Mouse (Mus musculus) R1 (cell line): ENCODE results near the gene Cenpx.

Experiments
- DNase-seq: peaks from one replicate; pipeline ENCODE4 v3.0.0-alpha.2; 2018; ENCODE audit warnings: low read depth, low spot score

Cenpx gene

DNA sequence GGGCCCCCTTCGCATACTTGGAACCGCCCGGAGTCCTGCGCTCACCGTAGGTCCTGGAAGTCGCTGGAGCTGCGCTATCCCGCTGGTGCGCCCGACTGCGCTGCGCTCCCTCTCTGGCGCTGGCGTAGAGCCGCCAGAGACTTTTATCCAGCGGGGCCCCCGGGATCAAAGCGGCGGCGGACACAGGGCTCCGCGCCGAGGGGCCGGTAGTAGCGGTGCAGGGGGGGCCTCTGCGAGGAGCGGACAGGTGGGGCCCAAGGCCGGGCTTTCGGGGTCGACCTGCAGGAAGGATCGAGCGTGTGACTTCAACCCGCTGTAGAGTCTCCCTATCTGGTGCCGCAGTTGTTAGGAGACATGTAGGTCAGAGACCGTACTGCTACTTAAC lies 52.5 kb downstream of the Cenpx start, which contains the start of gene Notum:
Gene Notum (minus strand): TSS at position 100 of the 385 bp plus-strand sequence.
- peak; percentile 60 for DNase-seq
